32 mouse cellular contexts compared by ENCODE assay signal in genomic region chr10:42480719-42481118, GRCm38 (mm10). TPM values are rescaled to one million over a fixed set of nuclear protein-coding genes. Genes with fewer than 3 reads are reported as not detected.
DNase-seq lines count a peak whose midpoint lies in the region; ATAC-seq and TF ChIP-seq lines count a peak whose summit lies in the region.
"Had no signal": no experiment of that assay in that cellular context is flagged by ENCODE, and none has a peak within 500 bp of the region (broad histone marks: within the 10 kb centered on the region; RNA-seq: fewer than 3 reads in every experiment).

No protein-coding gene starts in this region.

- H3K4me3 ChIP-seq in G1E (ENCODE audit: low read depth, low read length): no peak overlapping the region; the same call in 1 of the 2 replicates
- no peak overlapping the region for H3K4me3 ChIP-seq in liver, embryonic 16.5 days (ENCODE audit: low read depth, low read length)
- H3K4me3 ChIP-seq in heart, embryonic 10.5 days: no peak overlapping the region
- H3K4me3 ChIP-seq: embryonic facial prominence, embryonic 13.5 days; forebrain, embryonic 10.5 days; kidney, embryonic 15.5 days; layer of hippocampus, adult 2 months; megakaryocyte, embryonic 14.5 days; midbrain, embryonic 13.5 days; neural tube, embryonic 13.5 days; stomach, embryonic 15.5 days had no signal

- peaks cover 56% of the 10 kb centered on the region for H3K4me1 ChIP-seq in G1E (ENCODE audit: insufficient read depth, low read depth, low read length)
- peaks cover 34% of the 10 kb centered on the region for H3K4me1 ChIP-seq in liver, embryonic 16.5 days (ENCODE audit: control insufficient read depth, low read depth, low read length)
- peaks cover 16% of the 10 kb centered on the region; the same call in 1 of the 2 replicates for H3K4me1 ChIP-seq in heart, embryonic 10.5 days

- H3K27me3 ChIP-seq in G1E (ENCODE audit: insufficient read depth, low read length): no peaks in the 10 kb centered on the region
- H3K27me3 ChIP-seq in liver, embryonic 16.5 days (ENCODE audit: control insufficient read depth, insufficient read depth, low read depth, low read length): no peaks in the 10 kb centered on the region
- H3K27me3 ChIP-seq in heart, embryonic 10.5 days (ENCODE audit: insufficient read depth, poor library complexity, severe bottlenecking): no peaks in the 10 kb centered on the region
- H3K27me3 ChIP-seq: embryonic facial prominence, embryonic 13.5 days; kidney, embryonic 15.5 days; megakaryocyte, embryonic 14.5 days; midbrain, embryonic 13.5 days; neural tube, embryonic 13.5 days; stomach, embryonic 15.5 days had no signal

- no peak for TF ChIP-seq CTCF in G1E (IDR thresholded peaks at IDR 0.05; ENCODE audit: low read depth, low read length)

- no peak overlapping the region for H3K27ac ChIP-seq in liver, embryonic 16.5 days (ENCODE audit: low read length)
- no peak overlapping the region for H3K27ac ChIP-seq in heart, embryonic 10.5 days
- H3K27ac ChIP-seq: embryonic facial prominence, embryonic 13.5 days; forebrain, embryonic 10.5 days; hindbrain, embryonic 14.5 days; kidney, embryonic 15.5 days; layer of hippocampus, adult 2 months; midbrain, embryonic 13.5 days; neural tube, embryonic 13.5 days; stomach, embryonic 15.5 days had no signal

- H3K9ac ChIP-seq in liver, embryonic 16.5 days (ENCODE audit: low read depth, low read length): no peak overlapping the region
- H3K9ac ChIP-seq: embryonic facial prominence, embryonic 13.5 days; hindbrain, embryonic 14.5 days; kidney, embryonic 15.5 days; midbrain, embryonic 13.5 days; neural tube, embryonic 13.5 days; stomach, embryonic 15.5 days had no signal

- no peak for DNase-seq in frontal cortex, postnatal 36 days (ENCODE audit: low spot score in 2 of 2)
- peak; percentile 50 for DNase-seq in G1E (ENCODE audit: low spot score)
- peak; percentile 64 for DNase-seq in c-Kit-positive CD71-positive TER-119-negative erythroid progenitor cells, embryonic 14.5 days (ENCODE audit: low read depth)
- DNase-seq in right cerebral cortex, adult 18-20 months: no peak
- DNase-seq in heart, embryonic 10.5 days (ENCODE audit: low spot score): no peak
- DNase-seq in embryo, embryonic 9.5 days (ENCODE audit: extremely low spot score): no peak
- DNase-seq: adrenal gland, postnatal 14 days; cerebellum, adult 8-10 months; cerebellum, postnatal 25 days; embryo, embryonic 11 days; gastrocnemius, postnatal 14 days; heart, adult 11 months; heart, postnatal 36 days; kidney, adult 18-20 months; kidney, postnatal 36 days; lung, postnatal 36 days; retina, postnatal 1 day; right cerebral cortex, postnatal 25 days; thymus, postnatal 14 days had no signal

- H3K36me3 ChIP-seq in G1E (replicated peaks): peaks cover 8% of the 10 kb centered on the region
- H3K36me3 ChIP-seq in liver, embryonic 16.5 days (ENCODE audit: control insufficient read depth, insufficient read depth): no peaks in the 10 kb centered on the region
- H3K36me3 ChIP-seq in heart, embryonic 10.5 days: no peaks in the 10 kb centered on the region
- H3K36me3 ChIP-seq: embryonic facial prominence, embryonic 13.5 days; forebrain, embryonic 10.5 days; kidney, embryonic 15.5 days; midbrain, embryonic 13.5 days; neural tube, embryonic 13.5 days; stomach, embryonic 15.5 days had no signal

- H3K9me3 ChIP-seq in G1E (replicated peaks): no peaks in the 10 kb centered on the region
- H3K9me3 ChIP-seq in liver, embryonic 16.5 days (replicated peaks; ENCODE audit: control insufficient read depth, low read length): no peaks in the 10 kb centered on the region
- no peaks in the 10 kb centered on the region for H3K9me3 ChIP-seq in heart, embryonic 10.5 days
- H3K9me3 ChIP-seq: embryonic facial prominence, embryonic 13.5 days; forebrain, embryonic 10.5 days; kidney, embryonic 15.5 days; megakaryocyte, embryonic 14.5 days; midbrain, embryonic 13.5 days; neural tube, embryonic 13.5 days; stomach, embryonic 15.5 days had no signal

- peak; percentile 20; the same call in 1 of the 2 replicates for ATAC-seq in frontal cortex, adult (ENCODE audit: low TSS enrichment)
- peak; percentile 30; the same call in 1 of the 2 replicates for ATAC-seq in G1E (ENCODE audit: extremely low read depth, insufficient number of reproducible peaks, low FRiP score, poor library complexity, severe bottlenecking)
- peak; percentile 16; the same call in 1 of the 2 replicates for ATAC-seq in liver, embryonic 16.5 days (ENCODE audit: low read depth)
- ATAC-seq: forebrain, embryonic 16.5 days; midbrain, embryonic 13.5 days had no signal

- H3K4me2 ChIP-seq in liver, embryonic 16.5 days (ENCODE audit: low read depth, low read length): no peak overlapping the region
- H3K4me2 ChIP-seq: embryonic facial prominence, embryonic 13.5 days; heart, embryonic 11.5 days; hindbrain, embryonic 14.5 days; kidney, embryonic 15.5 days; midbrain, embryonic 13.5 days; neural tube, embryonic 13.5 days; stomach, embryonic 15.5 days had no signal

- WGBS in liver, embryonic 16.5 days (ENCODE audit: insufficient replicate concordance): 47% methylated on average over 4 of the region's 4 CpGs
- 67% methylated on average over 4 of the region's 4 CpGs for WGBS in heart, embryonic 10.5 days

RNA-seq across cellular contexts. Expression of gene Afg1l, which starts 2.4 kb away (rescaled TPM):
- total RNA-seq in G1E (2014; fragmentation: Nextera tagmentation): 8.8 and 9.2 TPM in 2 replicates
- 7.6 and 8.4 TPM in 2 replicates for total RNA-seq in G1E (2017)
- polyA plus RNA-seq in G1E (2012): 3.7 and 4.6 TPM in 2 replicates
- 2.7 and 2.9 TPM in 2 replicates for polyA plus RNA-seq in liver, embryonic 16.5 days (2015; fragmentation: Nextera tagmentation; extraction: Ambion mirVana)
- polyA plus RNA-seq in heart, embryonic 10.5 days (2016; fragmentation: Nextera tagmentation; extraction: Ambion mirVana): 8.7 and 11.3 TPM in 2 replicates

RNA-seq across cellular contexts. Expression of gene Snx3, which starts 21.1 kb away (rescaled TPM):
- total RNA-seq in G1E (2014; fragmentation: Nextera tagmentation) (577 and 618 TPM in 2 replicates), G1E (2017) (250 and 278 TPM in 2 replicates)
- polyA plus RNA-seq in G1E (2012): 272 and 292 TPM in 2 replicates
- polyA plus RNA-seq in liver, embryonic 16.5 days (2015; fragmentation: Nextera tagmentation; extraction: Ambion mirVana): 249 TPM in 2 replicates
- polyA plus RNA-seq in heart, embryonic 10.5 days (2016; fragmentation: Nextera tagmentation; extraction: Ambion mirVana): 339 and 374 TPM in 2 replicates

Comparison
In these comparisons a context has a peak if more than half of its experiments do, and no peak if none do; other contexts are left out.
1. DNase-seq: peak in G1E (single experiment) and c-Kit-positive CD71-positive TER-119-negative erythroid progenitor cells, embryonic 14.5 days (single experiment); none in frontal cortex, postnatal 36 days (0 of 2), right cerebral cortex, adult 18-20 months (single experiment), heart, embryonic 10.5 days (single experiment) and embryo, embryonic 9.5 days (single experiment).
2. Peak in every context shown above with its lines, with median percentiles within 50 percentile points of each other: ATAC-seq.